Mouse (Mus musculus) lung, postnatal 10 days (tissue): ENCODE measurements at regions not wholly inside any gene's neighbourhood (a gene's known extent, or its start where the extent isn't known, plus 50 kb on each side); places are given as distances from the start of the nearest gene placed in this dataset.

Experiments used
- DNase-seq: peaks from one replicate; pipeline ENCODE4 v3.0.0; 2021

DNA sequence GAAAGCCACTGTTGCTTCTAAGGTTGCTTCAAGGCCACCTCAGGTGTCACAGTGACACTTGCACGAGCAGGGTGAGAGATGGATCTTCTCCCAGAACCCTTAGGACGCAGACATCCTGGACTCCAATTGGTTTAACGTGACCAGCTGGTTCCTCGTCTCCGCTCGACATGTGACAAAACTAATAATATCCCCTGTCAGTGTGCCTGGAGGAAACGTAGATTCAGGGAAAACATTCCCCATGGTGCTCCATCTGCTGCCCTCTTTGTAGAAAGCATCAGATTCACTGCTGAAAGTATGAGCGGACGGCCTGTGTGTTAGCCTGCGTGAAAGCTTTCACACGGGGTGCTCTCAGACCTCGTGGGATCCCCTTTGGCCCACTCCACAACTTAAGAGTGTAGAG, 390.0 kb upstream of the Slc35b3 start:
- DNase-seq = no peak

DNA sequence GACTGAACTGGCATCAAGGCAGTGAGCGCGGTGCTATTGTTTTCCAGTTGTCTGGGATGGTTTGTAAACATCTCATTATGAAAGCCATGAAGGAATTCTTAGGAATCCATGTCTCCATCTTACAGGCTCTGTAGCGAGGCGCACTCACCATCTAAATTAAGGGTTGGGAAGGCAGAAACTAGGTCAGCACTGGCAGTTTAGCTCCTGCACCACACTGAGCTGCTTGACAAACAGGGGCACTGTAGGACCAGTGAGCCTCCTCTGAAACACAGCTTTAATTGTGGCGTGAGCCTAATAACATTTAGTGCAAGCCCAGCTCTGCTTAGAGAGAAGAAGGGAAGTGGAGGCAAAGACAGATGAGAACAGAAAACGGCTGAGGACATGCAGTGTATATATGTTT, 387.1 kb upstream of the Slc35b3 start:
- no peak for DNase-seq

DNA sequence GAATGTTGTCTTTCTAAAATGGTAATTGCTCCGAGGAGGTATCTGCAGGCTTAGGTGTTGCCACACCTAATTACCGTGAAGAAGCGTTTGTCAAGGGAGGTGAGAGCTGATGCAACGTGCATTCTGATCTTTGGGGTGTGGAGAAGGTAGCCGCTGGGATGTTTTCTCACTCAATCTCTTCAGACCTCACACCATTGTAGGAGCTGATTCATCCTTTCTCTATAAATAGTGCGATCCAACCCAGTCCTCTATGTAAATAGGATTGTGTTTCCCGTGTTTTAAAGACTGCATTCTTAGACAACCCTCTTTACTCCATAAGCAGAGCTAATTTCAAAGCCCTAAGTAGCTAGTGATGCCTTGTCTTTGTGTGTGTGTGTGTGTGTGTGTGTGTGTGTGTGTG, 374.2 kb upstream of the Slc35b3 start:
- no peak for DNase-seq

DNA sequence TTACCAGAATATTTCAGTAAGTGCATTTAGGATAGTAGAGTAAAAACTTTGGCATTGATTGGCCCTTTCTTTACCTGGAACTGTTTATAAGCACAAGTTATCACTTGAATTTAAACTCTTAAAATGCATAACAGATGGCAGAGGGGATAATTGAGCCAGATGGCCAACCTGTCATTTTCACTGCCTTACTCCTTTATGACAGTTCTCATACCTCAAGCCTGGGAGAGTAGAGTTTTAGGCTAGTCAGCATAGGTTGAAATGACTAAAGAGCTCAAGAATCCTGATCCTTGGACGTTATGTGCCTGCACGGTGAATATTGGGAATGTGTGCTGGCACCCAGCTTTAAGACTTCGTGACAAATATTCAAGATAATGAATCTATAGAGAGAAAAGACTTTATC, 369.1 kb upstream of the Slc35b3 start:
- no peak for DNase-seq

DNA sequence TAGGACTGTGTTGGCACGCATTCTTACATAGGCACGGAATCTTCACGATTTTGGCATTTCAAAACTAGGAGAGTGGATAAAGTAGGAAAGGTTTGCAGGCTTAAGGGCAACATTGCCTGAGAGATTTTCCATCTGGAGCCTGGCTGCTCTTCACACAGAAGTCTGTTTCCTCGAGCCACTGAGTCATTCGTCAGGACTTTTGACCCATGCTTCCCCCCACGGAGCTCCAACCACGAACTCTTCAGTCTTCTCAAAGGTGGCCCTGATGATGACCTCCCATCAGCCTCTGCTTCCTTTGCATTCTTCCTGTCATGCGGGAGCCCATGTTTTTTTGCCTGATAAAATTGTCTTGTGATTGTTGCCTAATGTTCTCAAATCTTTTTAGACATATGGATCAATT, 365.5 kb upstream of the Slc35b3 start:
- no peak for DNase-seq

DNA sequence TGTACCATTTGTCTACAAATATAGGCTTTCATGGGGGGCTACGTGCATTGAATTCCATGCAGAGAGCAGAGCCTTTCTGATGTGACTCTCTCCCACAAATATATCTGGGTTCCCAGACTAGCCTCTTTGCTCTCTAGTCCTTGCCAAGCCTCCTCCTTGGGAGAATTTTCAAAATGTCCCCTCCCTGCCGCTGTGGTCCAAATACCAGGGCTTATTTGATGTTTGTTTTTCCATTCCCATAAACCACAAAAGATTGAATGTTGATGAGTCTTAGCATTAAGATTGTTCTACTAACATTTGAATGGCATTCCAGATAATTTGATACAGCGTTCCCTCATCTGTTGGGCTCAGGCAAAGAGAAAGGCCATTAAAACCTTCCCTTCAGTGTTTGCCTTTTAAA, 360.4 kb upstream of the Slc35b3 start:
- no peak for DNase-seq

DNA sequence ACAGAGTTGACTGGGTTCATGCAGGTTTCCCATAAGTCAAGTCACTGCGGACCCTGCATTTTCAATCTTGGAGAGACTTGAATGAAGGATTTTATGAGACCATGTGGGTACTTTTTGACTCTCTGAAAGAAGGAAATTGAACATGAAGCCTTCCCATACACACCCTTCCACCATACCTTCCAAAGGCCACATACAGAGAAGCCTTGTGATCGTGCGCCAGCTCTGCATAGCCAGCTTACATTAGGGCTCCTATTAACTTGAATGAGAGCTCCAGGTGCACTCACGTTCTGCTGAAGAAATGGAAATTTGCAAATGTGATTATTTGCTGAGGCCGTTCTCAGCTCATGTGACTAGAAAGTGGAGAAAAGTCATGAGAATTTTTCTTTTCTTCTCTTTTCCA, 349.1 kb upstream of the Slc35b3 start:
- no peak for DNase-seq

DNA sequence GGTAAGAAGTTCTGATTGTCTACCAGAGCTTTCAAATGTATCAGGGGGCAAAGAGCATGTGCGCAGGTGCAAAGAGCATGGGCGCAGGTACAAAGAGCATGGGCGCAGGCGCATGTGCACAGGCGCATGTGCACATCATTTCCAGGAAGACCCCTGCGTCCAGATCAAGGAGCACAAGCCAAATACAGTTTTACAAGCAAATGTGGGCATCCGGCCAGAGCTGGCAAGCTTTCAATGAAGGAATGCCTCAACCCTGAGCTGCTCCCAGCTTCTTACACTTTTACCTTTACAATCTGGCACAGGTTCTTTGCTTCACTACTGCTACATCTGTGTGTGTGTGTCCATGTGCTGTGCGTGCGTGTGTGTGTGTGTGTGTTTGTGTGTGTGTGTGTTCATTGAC, 347.2 kb upstream of the Slc35b3 start:
- peak; percentile 9 for DNase-seq

DNA sequence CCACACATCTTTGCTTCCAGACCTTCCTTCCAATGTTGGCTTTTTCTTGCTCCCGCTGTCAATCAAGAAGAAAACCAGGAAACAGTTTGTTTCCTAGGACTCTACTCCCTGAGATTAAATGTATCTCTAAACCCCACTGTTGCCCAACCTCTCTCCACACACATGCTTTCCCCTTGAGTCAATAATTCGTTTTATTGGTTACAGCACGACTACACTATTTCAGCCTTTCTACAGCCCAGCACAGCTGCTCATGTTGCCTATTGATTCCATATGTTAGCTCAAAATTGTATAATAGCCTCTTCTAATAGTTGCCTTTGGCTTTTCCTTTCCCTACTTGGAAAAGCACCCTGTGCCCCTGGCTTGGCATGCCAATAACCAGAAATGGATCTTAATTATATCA, 346.2 kb upstream of the Slc35b3 start:
- no peak for DNase-seq

DNA sequence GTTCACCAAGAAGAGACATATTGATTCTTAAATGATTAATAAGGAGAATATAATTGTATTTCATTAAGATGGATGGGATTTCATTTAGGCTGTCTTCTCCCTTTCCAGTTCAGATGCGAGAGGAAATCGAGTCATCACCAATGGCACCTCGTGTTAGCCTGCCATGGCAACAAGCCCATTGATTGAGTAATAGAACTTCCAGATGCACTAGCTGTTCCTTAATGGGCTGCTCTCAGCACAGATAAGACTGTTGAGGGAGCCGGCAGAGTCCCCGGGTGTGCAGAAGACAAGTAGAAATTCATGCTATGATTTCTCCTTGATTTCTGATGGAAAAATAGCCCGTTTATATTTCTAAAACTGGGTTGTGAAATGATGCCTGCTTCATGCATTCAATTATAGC, 336.5 kb upstream of the Slc35b3 start:
- no peak for DNase-seq

DNA sequence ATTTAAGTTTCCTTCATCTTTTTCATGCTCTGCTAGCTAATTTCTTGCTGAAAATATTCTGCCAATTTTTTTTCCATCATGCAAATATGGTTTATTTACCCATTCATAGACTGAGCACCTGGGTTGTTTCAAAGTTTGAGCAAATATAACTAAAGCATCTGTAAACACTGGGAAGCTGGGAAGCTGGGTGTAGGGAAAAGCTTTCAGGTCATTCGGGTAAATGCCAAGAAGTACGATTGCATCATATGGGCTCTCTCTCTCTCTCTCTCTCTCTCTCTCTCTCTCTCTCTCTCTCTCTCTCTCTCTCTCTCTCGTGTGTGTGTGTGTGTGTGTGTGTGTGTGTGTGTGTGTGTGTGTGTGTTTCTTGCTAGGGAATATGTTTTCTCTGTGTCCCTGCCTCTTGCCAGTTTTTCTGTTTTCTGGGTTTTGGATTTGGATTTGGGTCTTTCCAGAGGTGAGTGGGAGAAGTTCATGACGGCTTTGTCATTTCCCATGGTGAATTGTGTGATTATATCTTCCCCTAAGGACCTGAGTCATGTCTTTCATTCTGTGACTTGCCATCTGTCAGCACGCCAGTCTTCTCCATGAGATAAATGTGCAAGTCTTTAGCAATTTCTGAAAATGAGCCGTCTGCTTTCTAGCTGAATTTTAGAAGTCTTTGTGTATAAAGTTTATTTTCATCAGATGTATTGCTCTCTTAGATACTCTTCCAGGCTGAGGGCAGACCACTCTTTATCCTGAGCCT, 329.7 kb upstream of the Slc35b3 start:
- no peak for DNase-seq

DNA sequence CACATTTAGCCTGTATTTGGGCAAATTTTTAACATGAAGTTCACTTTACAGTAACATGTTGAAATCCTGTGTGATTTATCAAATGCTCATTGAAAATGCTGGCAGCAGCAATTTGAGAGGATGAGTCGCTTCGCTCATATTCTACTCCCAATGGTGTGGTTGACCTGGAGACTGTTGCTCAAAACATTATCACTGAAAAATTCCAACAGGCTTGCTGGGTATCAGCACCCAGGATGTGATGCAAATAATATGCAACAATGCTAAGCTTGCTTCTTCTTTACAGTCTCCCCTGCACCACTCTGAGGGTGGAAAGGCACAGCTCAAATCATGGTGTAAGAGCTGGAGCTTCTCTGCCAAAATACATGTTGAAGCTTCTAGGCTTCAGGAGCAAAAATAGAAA, 321.6 kb upstream of the Slc35b3 start:
- no peak for DNase-seq

DNA sequence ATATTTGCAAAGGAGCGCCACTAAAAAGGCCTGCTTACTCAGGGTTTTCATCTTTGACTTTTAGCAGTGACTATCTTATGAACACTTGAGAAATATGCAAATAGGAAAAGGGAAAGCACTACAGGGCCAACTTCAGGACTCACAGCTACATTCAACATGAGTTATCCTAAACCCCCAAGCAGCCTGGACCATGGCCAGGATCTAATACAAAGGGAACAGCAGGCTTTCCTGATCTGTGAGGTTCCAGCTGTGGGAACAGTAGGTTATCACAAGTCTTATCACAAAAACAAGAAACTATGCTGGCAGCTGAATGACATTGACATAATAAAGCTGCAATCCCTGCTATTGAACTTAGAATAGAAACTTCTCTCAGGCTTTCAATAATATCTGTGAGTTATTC, 317.4 kb upstream of the Slc35b3 start:
- DNase-seq = peak; percentile 16

DNA sequence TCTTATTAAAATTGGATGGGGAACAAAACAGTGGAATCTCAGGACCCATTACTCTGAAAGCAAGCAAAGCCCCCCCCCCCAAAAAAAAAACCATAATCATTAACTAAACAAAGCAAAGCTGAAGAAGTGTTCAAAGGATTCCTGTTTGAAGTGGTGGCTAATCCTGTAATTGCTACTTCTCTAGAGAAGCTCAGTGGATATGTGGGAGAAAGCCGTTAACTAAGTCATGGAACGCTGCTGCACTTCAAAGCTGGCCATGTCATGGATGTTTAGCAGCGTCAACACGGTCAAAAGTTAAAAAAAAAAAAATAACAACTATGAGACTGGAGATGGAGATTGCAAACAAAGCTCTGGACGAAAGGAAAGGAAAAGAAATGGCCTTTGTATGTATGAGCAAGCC, 305.3 kb upstream of the Slc35b3 start:
- DNase-seq = no peak

DNA sequence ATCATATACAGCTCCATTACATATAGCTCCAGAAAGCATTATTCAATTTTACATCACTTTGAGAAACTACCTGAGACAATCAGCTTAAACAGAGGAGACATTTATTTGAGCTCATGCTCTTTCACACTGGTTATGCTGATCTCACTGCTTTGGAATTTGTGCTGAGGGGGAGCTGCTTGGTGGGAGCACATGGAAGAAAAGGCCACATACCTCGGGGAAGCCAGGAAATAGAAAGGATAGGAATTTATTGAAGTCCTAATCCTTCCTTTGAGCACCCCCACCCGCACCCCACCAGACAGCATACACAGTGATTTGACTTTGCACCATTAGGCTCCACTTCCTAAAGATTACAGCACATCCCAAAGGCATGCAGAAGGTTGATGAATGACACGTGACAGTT, 296.0 kb upstream of the Slc35b3 start:
- no peak for DNase-seq

DNA sequence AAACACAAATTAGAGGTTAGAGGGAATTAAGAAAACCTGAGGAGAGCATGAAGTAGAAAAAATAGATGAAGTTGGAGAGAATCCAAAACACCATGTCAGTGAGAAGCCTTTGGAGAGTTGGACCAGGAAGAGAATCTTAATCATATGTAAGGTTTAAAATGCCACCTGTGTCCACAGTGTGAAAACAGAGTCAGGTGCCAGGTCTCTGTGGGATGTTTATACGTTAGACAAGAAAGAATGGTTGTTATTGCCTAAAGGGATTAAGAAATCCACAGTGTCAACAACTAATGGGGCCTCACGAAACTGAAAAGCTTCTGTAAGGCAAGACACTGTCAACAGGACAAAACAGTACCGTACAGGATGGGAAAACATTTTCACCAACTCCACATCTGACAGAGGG, 294.7 kb upstream of the Slc35b3 start:
- DNase-seq = no peak

DNA sequence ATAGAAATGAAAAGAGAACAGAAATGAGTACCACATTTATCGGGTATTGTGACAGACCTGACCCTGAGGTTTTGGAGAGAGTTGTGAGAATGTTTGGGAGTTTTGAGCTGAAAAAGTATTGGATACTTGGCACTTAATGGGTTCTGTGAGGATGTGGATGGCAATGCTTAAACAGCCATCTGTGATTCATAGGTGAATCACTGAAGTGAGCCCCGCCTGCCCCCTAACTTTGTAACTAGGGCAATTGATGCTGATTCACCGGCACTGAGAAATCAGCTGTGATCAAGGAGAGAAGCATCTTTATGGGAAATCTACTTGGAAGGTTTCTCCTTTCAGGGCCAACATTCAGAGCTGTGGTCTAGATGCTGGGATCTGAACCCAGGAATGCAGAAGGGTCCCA, 291.9 kb upstream of the Slc35b3 start:
- DNase-seq = no peak

DNA sequence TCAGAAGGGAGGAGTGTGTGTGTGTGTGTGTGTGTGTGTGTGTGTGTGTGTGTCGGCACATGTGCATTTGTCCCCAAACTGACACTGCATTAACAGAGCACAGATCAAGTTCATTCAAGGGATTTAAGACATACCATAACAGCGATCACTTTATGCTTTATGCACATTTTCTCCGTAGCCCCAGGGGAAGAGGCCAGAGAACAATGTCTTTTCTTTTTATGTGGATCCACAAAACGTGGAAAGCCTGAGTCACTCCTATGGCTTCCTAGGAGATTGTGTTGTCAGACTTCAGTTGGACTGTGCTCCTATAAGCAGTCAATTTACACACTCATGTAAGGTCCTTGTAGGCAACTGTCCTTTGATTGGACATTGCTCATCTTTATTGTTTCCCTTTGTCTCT, 289.4 kb upstream of the Slc35b3 start:
- DNase-seq = no peak

DNA sequence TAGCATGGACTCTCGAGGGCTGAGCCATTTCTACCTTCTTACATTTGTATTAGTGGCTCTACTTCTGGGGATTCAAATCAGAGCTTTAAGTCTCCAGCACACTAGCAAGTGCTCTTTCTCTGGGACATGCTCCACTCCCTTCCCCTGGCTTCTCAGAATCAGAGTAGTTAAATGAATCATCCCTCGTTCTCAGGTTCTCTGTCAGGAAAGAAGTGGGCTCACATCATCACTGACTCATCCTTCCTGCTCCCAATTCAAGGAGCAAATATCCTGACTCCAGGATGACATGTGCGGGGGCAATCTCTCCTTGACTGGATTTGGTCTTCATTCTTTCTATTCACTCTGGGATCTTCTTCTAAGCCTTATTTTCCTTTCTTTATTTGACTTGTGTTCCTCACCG, 266.2 kb upstream of the Slc35b3 start:
- DNase-seq = no peak

DNA sequence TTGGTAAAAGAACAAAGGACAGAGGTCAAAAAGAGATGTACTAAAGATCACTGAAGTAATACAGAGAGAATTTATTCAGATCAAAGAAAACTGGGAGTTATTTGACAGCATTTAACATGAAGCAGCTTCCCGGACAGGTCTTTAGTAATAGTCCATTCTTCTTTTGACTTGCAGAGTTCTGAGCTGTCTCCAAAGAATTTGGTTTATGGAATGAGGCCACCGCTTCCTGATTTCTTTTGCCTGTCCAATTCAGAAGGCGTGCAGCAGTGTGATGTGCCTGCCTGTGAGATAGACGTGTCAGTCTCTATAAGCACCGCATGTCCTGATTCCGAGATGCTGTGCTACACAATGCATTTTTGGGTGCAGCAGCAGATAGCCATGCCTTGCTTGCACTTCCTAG, 265.0 kb upstream of the Slc35b3 start:
- no peak for DNase-seq

DNA sequence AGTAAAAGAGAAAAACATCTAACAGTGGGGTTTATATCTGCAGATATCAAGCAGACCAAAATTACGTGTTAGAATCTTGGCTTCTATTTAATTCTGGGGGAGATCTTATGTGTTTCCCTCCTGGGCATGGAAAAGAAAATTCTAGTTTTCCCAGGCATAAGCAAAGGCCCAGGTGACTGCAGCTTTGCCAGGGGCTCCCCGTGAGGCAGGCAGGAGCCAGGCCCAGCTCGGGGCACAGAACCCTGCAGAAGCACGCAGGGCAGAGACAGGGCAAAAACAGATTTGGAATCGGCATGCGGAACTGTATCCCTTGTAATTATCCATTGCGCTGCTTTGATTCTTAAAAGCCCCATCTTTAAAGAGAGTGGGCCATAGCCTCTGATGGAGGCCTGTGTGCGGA, 250.4 kb upstream of the Slc35b3 start:
- no peak for DNase-seq

DNA sequence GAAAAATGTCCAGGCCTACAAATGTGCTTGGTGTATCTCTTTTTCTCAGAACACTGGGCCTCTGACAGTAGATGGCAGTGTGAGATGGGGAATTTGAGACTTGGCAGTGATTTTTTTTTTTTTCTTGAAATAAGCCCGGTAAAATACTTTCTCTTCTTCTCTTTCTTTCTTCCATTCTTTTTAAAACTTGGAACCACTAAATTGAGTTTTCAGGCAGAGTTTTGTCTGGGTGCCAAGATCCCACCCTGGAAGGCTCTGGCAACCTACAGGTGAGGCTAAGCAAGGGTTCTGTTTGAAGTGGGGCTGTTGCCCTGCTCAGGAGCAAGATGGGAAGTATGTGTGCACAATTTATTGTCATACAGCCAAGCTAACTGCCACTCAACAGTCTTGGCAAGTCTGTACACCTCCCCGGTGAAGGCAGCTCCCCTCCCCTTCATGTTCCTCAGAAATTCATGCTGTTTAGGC, 223.1 kb upstream of the Slc35b3 start:
- DNase-seq = peak; percentile 13

DNA sequence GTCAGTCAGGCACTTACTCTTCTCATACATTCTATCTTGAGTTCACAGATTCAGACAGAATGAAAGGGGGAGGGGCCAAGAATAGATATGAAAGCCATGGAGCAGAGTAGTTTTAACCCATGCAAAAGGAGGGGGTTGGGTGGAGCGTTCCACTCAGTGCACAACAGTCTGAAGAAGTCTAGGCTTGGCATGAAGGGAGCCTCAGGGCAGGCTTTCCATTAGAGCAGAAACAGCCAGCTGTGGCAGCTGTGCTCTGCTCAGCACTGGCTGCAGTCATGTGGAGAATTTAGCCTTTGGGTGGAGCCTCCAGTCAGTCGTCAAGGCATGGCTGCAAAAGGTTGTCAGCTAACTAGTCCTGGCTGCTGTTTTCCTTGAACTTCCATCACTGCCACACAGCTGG, 201.3 kb upstream of the Slc35b3 start:
- DNase-seq = peak; percentile 2

DNA sequence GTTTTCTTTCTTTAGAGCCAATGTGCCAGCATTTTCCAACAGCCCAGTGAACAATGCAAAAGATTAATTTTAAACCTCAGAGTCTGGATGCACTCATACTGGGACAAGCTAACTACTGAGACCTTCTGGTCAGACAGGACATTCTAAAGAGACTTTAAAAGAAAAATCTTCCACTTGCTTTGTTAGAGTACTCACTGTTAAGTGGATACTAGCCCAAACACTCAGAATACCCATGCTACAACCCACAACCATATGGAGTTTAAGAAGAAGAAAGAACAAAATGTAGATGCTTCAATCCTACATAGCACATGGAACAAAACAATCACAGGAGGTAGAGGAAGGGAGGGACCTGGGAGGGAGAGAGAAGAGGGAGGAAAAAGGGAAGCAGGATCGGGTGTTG, 167.3 kb upstream of the Slc35b3 start:
- DNase-seq = no peak

DNA sequence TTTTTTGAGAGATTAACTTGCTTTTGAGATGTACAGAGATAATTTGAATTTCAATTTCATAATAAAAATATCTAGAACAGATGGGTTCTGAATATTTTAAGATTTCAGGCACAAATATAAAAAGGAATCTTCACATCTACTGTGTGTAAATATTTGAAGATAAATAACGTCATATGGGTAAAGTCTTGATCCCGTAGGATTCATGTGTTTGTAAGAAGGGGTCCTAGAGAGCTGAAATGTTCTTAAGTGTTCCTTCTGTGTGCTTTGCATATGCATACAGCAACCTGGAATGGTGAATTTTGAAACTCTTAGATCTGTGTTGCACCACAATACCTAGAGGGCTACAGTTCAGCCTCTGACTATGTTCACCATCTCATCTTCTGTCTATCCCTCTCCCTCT, 131.4 kb upstream of the Slc35b3 start:
- DNase-seq = no peak

DNA sequence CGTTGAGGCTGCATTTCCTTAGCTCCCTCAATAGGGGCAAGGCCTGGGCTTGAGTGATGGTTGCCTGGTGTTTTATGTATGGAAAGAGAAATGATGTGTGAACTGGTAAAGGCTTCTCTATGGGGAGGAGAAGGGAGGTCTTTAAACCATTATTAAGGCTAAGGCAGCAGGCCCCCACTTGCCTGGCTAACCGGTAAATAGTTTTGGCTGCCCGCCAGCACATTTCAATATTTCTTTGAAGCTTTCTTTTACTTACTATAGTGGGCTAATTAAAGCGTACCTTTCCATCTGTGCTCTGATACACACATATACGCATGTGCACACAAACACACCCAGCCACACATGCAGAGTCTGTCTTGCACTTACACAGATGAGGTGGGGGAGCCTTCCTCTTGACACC, 123.9 kb upstream of the Slc35b3 start:
- DNase-seq = no peak
